Mouse (Mus musculus) cerebellum, adult 2 months (tissue): ENCODE results near the gene Mon2.

Source experiments
- CTCF ChIP-seq: fragments of 200-500 bp; IDR thresholded peaks from 2 replicates; pipeline ENCODE4 v1.5.1; 2011; ENCODE audit warnings: low read depth, mild to moderate bottlenecking, control low read depth, low read length, moderate library complexity, borderline replicate concordance; ENCODE audit not compliant: insufficient read depth
- POLR2A ChIP-seq: fragments of 200-500 bp; IDR thresholded peaks from 2 replicates; pipeline ENCODE4 v1.6.1; 2011; ENCODE audit warnings: low read length, control low read depth, borderline replicate concordance; ENCODE audit not compliant: insufficient read depth

GRCm38 (mm10) chr10:123031449-123031848, 44.9 kb downstream of the Mon2 start:
- TF ChIP-seq CTCF (no peak), POLR2A (no peak)
